Mouse (Mus musculus) 3134 (cell line): ENCODE data around the gene Ccdc17.

Source experiments
- DNase-seq: peaks from one replicate; pipeline ENCODE4 v3.0.0-alpha.2; 2011; ENCODE audit warnings: low spot score; ENCODE audit not compliant: insufficient read length; ENCODE audit errors: extremely low read depth

Gene Ccdc17

GRCm38 (mm10) chr4:116644326-116644725 is 47.9 kb downstream of the Ccdc17 start:
- no peak for DNase-seq

- no peak for DNase-seq
Measured at GRCm38 (mm10) chr4:116645624-116646023, 49.2 kb downstream of the Ccdc17 start.

- no peak for DNase-seq
Measured at GRCm38 (mm10) chr4:116649411-116649810, 53.0 kb downstream of the Ccdc17 start.
